ENCODE assay signal across 25 mouse cellular contexts in genomic region chr14:97396385-97396784, GRCm38 (mm10).
DNase-seq lines count a peak whose midpoint lies in the region; ATAC-seq lines count a peak whose summit lies in the region.
"Had no signal": no experiment of that assay in that cellular context is flagged by ENCODE, and none has a peak within 500 bp of the region (broad histone marks: within the 10 kb centered on the region; RNA-seq: fewer than 3 reads in every experiment).

No protein-coding gene starts in this region.

- H3K9ac ChIP-seq in neural tube, embryonic 12.5 days, result no peak overlapping the region
- H3K9ac ChIP-seq in neural tube, embryonic 15.5 days (replicated peaks), result no peak overlapping the region
- no peak overlapping the region for H3K9ac ChIP-seq in forebrain, embryonic 16.5 days (replicated peaks; ENCODE audit: low read depth, low read length)
- no peak overlapping the region for H3K9ac ChIP-seq in midbrain, embryonic 14.5 days (replicated peaks; ENCODE audit: low read length)
- H3K9ac ChIP-seq: hindbrain, embryonic 13.5 days; intestine, embryonic 15.5 days; limb, embryonic 12.5 days; liver, embryonic 13.5 days; lung, embryonic 14.5 days had no signal

- no peaks in the 10 kb centered on the region for H3K4me1 ChIP-seq in heart, embryonic 10.5 days
- H3K4me1 ChIP-seq in neural tube, embryonic 12.5 days, result no peaks in the 10 kb centered on the region
- H3K4me1 ChIP-seq in neural tube, embryonic 15.5 days, result no peaks in the 10 kb centered on the region
- H3K4me1 ChIP-seq in forebrain, embryonic 16.5 days (replicated peaks; ENCODE audit: control insufficient read depth, insufficient read depth, low read length), result peaks cover 6% of the 10 kb centered on the region
- H3K4me1 ChIP-seq in midbrain, embryonic 14.5 days (ENCODE audit: control insufficient read depth, insufficient read depth, low read length), result 0 out of 2 replicates have a peak, but pooled peaks cover 3% of the 10 kb centered on the region
- H3K4me1 ChIP-seq: intestine, embryonic 15.5 days; liver, embryonic 13.5 days had no signal

- no peaks in the 10 kb centered on the region for H3K36me3 ChIP-seq in heart, embryonic 10.5 days
- H3K36me3 ChIP-seq in neural tube, embryonic 12.5 days, result no peaks in the 10 kb centered on the region
- H3K36me3 ChIP-seq in neural tube, embryonic 15.5 days, result no peaks in the 10 kb centered on the region
- no peaks in the 10 kb centered on the region for H3K36me3 ChIP-seq in forebrain, embryonic 16.5 days (ENCODE audit: control insufficient read depth, insufficient read depth)
- no peaks in the 10 kb centered on the region for H3K36me3 ChIP-seq in midbrain, embryonic 14.5 days (ENCODE audit: control insufficient read depth, insufficient read depth, low read length)
- H3K36me3 ChIP-seq: embryonic facial prominence, embryonic 10.5 days; G1E; hindbrain, embryonic 13.5 days; intestine, embryonic 15.5 days; limb, embryonic 12.5 days; liver, embryonic 13.5 days had no signal

- no peak overlapping the region for H3K27ac ChIP-seq in heart, embryonic 10.5 days
- no peak overlapping the region for H3K27ac ChIP-seq in neural tube, embryonic 12.5 days
- H3K27ac ChIP-seq in neural tube, embryonic 15.5 days (replicated peaks), result no peak overlapping the region
- H3K27ac ChIP-seq in forebrain, embryonic 16.5 days (ENCODE audit: low read length), result no peak overlapping the region
- no peak overlapping the region for H3K27ac ChIP-seq in midbrain, embryonic 14.5 days (replicated peaks; ENCODE audit: low read depth, low read length)
- H3K27ac ChIP-seq: embryonic facial prominence, embryonic 10.5 days; hindbrain, embryonic 13.5 days; intestine, embryonic 15.5 days; limb, embryonic 12.5 days; liver, embryonic 13.5 days had no signal

- WGBS in heart, embryonic 10.5 days, result 74% methylated on average over 7 of the region's 7 CpGs
- 31% methylated on average over 7 of the region's 7 CpGs for WGBS in neural tube, embryonic 12.5 days
- 27% methylated on average over 7 of the region's 7 CpGs for WGBS in neural tube, embryonic 15.5 days
- WGBS in forebrain, embryonic 16.5 days, result 19% methylated on average over 7 of the region's 7 CpGs
- WGBS in midbrain, embryonic 14.5 days, result 60% methylated on average over 7 of the region's 7 CpGs

- peak; percentile 80 for ATAC-seq in neural tube, embryonic 12.5 days (ENCODE audit: low FRiP score, low read depth)
- no peak for ATAC-seq in neural tube, embryonic 15.5 days (ENCODE audit: low FRiP score)
- ATAC-seq in forebrain, embryonic 16.5 days, result peak; percentile 65
- no peak for ATAC-seq in midbrain, embryonic 14.5 days (ENCODE audit: low FRiP score, low TSS enrichment)
- ATAC-seq: activated CD4-positive, CD25-positive, alpha-beta regulatory T cell, adult 4 months; intestine, embryonic 15.5 days had no signal

- H3K4me2 ChIP-seq in neural tube, embryonic 12.5 days (replicated peaks), result no peak overlapping the region
- no peak overlapping the region for H3K4me2 ChIP-seq in neural tube, embryonic 15.5 days
- peak overlapping the region; percentile 26; the same call in 1 of the 2 replicates for H3K4me2 ChIP-seq in forebrain, embryonic 16.5 days (ENCODE audit: low read length)
- no peak overlapping the region for H3K4me2 ChIP-seq in midbrain, embryonic 14.5 days (ENCODE audit: low read length)
- H3K4me2 ChIP-seq: hindbrain, embryonic 13.5 days; intestine, embryonic 15.5 days; limb, embryonic 12.5 days; liver, embryonic 13.5 days; lung, embryonic 14.5 days had no signal

- peak; percentile 14 for DNase-seq in heart, adult 11 months
- no peak for DNase-seq in heart, embryonic 10.5 days (ENCODE audit: low spot score)
- peak; percentile 11 for DNase-seq in midbrain, embryonic 14.5 days
- DNase-seq in urinary bladder, adult 2 months (ENCODE audit: low spot score), result no peak
- DNase-seq in heart, adult 9 months (ENCODE audit: low spot score in 2 of 2), result no peak
- DNase-seq: adrenal gland, postnatal 14 days; cerebellum, adult 11 months; cerebellum, postnatal 14 days; gastrocnemius, postnatal 14 days; kidney, adult 9 months; kidney, postnatal 25 days; liver, embryonic 13.5 days; lung, embryonic 14.5 days; lung, postnatal 36 days; right cerebral cortex, postnatal 14 days; thymus, postnatal 4 days had no signal

- no peak overlapping the region for H3K4me3 ChIP-seq in heart, embryonic 10.5 days
- H3K4me3 ChIP-seq in neural tube, embryonic 12.5 days, result no peak overlapping the region
- no peak overlapping the region for H3K4me3 ChIP-seq in neural tube, embryonic 15.5 days (replicated peaks)
- no peak overlapping the region for H3K4me3 ChIP-seq in forebrain, embryonic 16.5 days (replicated peaks; ENCODE audit: low read length)
- H3K4me3 ChIP-seq in midbrain, embryonic 14.5 days (replicated peaks; ENCODE audit: low read depth, low read length), result no peak overlapping the region
- H3K4me3 ChIP-seq: embryonic facial prominence, embryonic 10.5 days; hindbrain, embryonic 13.5 days; intestine, embryonic 15.5 days; limb, embryonic 12.5 days; liver, embryonic 13.5 days had no signal

- H3K27me3 ChIP-seq in heart, embryonic 10.5 days (ENCODE audit: insufficient read depth, poor library complexity, severe bottlenecking), result no peaks in the 10 kb centered on the region
- no peaks in the 10 kb centered on the region for H3K27me3 ChIP-seq in neural tube, embryonic 12.5 days (replicated peaks)
- no peaks in the 10 kb centered on the region for H3K27me3 ChIP-seq in neural tube, embryonic 15.5 days (replicated peaks)
- H3K27me3 ChIP-seq in forebrain, embryonic 16.5 days (replicated peaks; ENCODE audit: control insufficient read depth, insufficient read depth, low read length), result no peaks in the 10 kb centered on the region
- H3K27me3 ChIP-seq in midbrain, embryonic 14.5 days (ENCODE audit: control insufficient read depth, insufficient read depth, low read length), result no peaks in the 10 kb centered on the region
- H3K27me3 ChIP-seq: hindbrain, embryonic 13.5 days; intestine, embryonic 15.5 days; limb, embryonic 12.5 days; liver, embryonic 13.5 days had no signal

- H3K9me3 ChIP-seq in heart, embryonic 10.5 days, result no peaks in the 10 kb centered on the region
- no peaks in the 10 kb centered on the region for H3K9me3 ChIP-seq in neural tube, embryonic 12.5 days
- no peaks in the 10 kb centered on the region for H3K9me3 ChIP-seq in neural tube, embryonic 15.5 days (replicated peaks)
- no peaks in the 10 kb centered on the region for H3K9me3 ChIP-seq in forebrain, embryonic 16.5 days (ENCODE audit: control insufficient read depth, low read length)
- no peaks in the 10 kb centered on the region for H3K9me3 ChIP-seq in midbrain, embryonic 14.5 days (ENCODE audit: control insufficient read depth, low read length)
- H3K9me3 ChIP-seq: embryonic facial prominence, embryonic 10.5 days; hindbrain, embryonic 13.5 days; intestine, embryonic 15.5 days; limb, embryonic 12.5 days; liver, embryonic 13.5 days had no signal

Comparison
In these comparisons a context has a peak if more than half of its experiments do, and no peak if none do; other contexts are left out.
1. DNase-seq: peak in heart, adult 11 months (single experiment) and midbrain, embryonic 14.5 days (single experiment); none in heart, embryonic 10.5 days (single experiment), urinary bladder, adult 2 months (single experiment) and heart, adult 9 months (0 of 2).
2. ATAC-seq: peak in neural tube, embryonic 12.5 days (single experiment) and forebrain, embryonic 16.5 days (single experiment); none in neural tube, embryonic 15.5 days (single experiment) and midbrain, embryonic 14.5 days (single experiment).